Mouse (Mus musculus) ovary, postnatal 36 days (tissue): Measurements from ENCODE around the gene Gm44790.

ENCODE experiments used
- DNase-seq: peaks from one replicate; pipeline ENCODE4 v3.0.0; 2022; ENCODE audit warnings: low spot score, mixed read lengths

The Gm44790 gene

GRCm38 (mm10) chr6:86404100-86404861, 22.2 kb upstream of the Gm44790 start, which contains the start of gene Tia1:
Tia1 (plus strand) TSS chr6:86404219.
- peak; percentile 97 for DNase-seq

- DNase-seq = no peak
Observed at GRCm38 (mm10) chr6:86404996-86405395, 21.5 kb upstream of the Gm44790 start.

GRCm38 (mm10) chr6:86406306-86406705, 20.2 kb upstream of the Gm44790 start:
- DNase-seq = no peak

GRCm38 (mm10) chr6:86418711-86419110, 7.7 kb upstream of the Gm44790 start:
- DNase-seq = no peak

- DNase-seq = no peak
Observed at GRCm38 (mm10) chr6:86419239-86419638, 7.2 kb upstream of the Gm44790 start.

- DNase-seq = no peak
Observed at GRCm38 (mm10) chr6:86420491-86420890, 6.0 kb upstream of the Gm44790 start.

- no peak for DNase-seq
Observed at GRCm38 (mm10) chr6:86431531-86431930, 5.1 kb downstream of the Gm44790 start.

GRCm38 (mm10) chr6:86433696-86434095, 7.2 kb downstream of the Gm44790 start:
- DNase-seq = no peak

GRCm38 (mm10) chr6:86437711-86438110, 11.3 kb downstream of the Gm44790 start:
- DNase-seq = peak; percentile 40

GRCm38 (mm10) chr6:86438272-86439118, 12.0 kb downstream of the Gm44790 start, which contains the start of gene C87436:
C87436 (plus strand) TSS chr6:86438374.
- DNase-seq = peak; percentile 93

- DNase-seq = no peak
Observed at GRCm38 (mm10) chr6:86439119-86439496, 12.7 kb downstream of the Gm44790 start.

- DNase-seq = no peak
Observed at GRCm38 (mm10) chr6:86439531-86439930, 13.1 kb downstream of the Gm44790 start.

GRCm38 (mm10) chr6:86441571-86441970, 15.1 kb downstream of the Gm44790 start:
- DNase-seq = no peak

- DNase-seq = no peak
Observed at GRCm38 (mm10) chr6:86445551-86445950, 19.1 kb downstream of the Gm44790 start.

GRCm38 (mm10) chr6:86446927-86447568, 20.6 kb downstream of the Gm44790 start:
- no peak for DNase-seq

GRCm38 (mm10) chr6:86456727-86457126, 30.3 kb downstream of the Gm44790 start:
- DNase-seq = no peak

GRCm38 (mm10) chr6:86463079-86463478, 36.6 kb downstream of the Gm44790 start:
- DNase-seq = no peak

GRCm38 (mm10) chr6:86471317-86471716, 44.9 kb downstream of the Gm44790 start:
- DNase-seq = no peak

- no peak for DNase-seq
Observed at GRCm38 (mm10) chr6:86471760-86472099, 45.3 kb downstream of the Gm44790 start.

GRCm38 (mm10) chr6:86472100-86472955, 45.9 kb downstream of the Gm44790 start:
- DNase-seq = peak; percentile 100

GRCm38 (mm10) chr6:86473077-86473476, 46.6 kb downstream of the Gm44790 start:
- DNase-seq = no peak

GRCm38 (mm10) chr6:86474072-86474471, 47.6 kb downstream of the Gm44790 start:
- DNase-seq = no peak
